Mouse (Mus musculus): ENCODE data around the gene Phf19.

GRCm38 (mm10) chr2:34922729-34923128 lies 8.9 kb upstream of the Phf19 start:
- TF ChIP-seq TAL1 (IDR thresholded peaks at IDR 0.05; ENCODE audit: low read length) (no peak), GATA1 (IDR thresholded peaks at IDR 0.05; ENCODE audit: low read length) (no peak)
